Mouse (Mus musculus): ENCODE measurements around the gene Clec14a.

DNA sequence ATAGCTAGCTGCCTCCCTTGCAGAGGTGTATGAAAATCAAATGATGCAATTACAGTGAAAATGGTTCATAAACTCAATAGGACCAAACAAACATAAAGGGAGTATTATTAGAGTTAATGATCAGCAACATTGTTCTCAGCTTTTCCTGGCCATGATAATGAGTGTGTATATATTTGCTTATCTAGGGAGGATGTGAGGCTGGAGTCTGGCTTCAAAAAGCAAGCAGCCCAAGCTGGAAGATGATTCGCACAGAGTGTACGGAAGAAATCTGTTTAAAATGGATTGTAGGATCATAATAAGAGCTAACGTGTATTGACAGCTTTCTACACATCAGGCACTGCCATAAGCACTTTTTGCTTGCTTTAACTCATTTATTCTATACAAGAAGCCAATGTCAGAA lies 16.8 kb upstream of the Clec14a start:
- no peak for TF ChIP-seq EP300 (IDR thresholded peaks at IDR 0.05; ENCODE audit: insufficient read depth, low read depth, low read length)
- no peak for TF ChIP-seq POLR2A (IDR thresholded peaks at IDR 0.05; ENCODE audit: insufficient read depth, low read depth, low read length)
